Mouse (Mus musculus): ENCODE measurements around the gene Prdm16.

GRCm38 (mm10) chr4:154513664-154514063 lies 123.0 kb downstream of the Prdm16 start:
- TF ChIP-seq TCF12 (IDR thresholded peaks at IDR 0.05; ENCODE audit: low read depth, low read length) (no peak), POLR2AphosphoS2 (IDR thresholded peaks at IDR 0.05; ENCODE audit: low read depth, low read length) (no peak), POLR2A (IDR thresholded peaks at IDR 0.05; ENCODE audit: low read depth, low read length) (no peak), CTCF (conservative IDR thresholded peaks at IDR 0.05 in 1 of 2, IDR thresholded peaks at IDR 0.05 in 1 of 2; ENCODE audit: low read depth in 2 of 2, low read length in 2 of 2) (no peak), MAZ (IDR thresholded peaks at IDR 0.05; ENCODE audit: low read depth, low read length) (no peak), EP300 (IDR thresholded peaks at IDR 0.05; ENCODE audit: low read length) (no peak), SIN3A (IDR thresholded peaks at IDR 0.05; ENCODE audit: low read length) (no peak)
